Mouse (Mus musculus): Measurements from ENCODE around the gene Coq5. TPM values are rescaled to one million over a fixed set of nuclear protein-coding genes. Genes with fewer than 3 reads are reported as not detected.
A peak's percentile ranks its signal among the peaks of the same experiment; 100 is the strongest.
"Not testable (repeated sequence)": the region's sequence is repeated elsewhere in the genome, so short reads cannot be mapped to it uniquely, and the experiment has no call there.

Coq5 gene
- polyA plus RNA-seq, 1 experiment from 2014 or later: 52.5 TPM

DNA sequence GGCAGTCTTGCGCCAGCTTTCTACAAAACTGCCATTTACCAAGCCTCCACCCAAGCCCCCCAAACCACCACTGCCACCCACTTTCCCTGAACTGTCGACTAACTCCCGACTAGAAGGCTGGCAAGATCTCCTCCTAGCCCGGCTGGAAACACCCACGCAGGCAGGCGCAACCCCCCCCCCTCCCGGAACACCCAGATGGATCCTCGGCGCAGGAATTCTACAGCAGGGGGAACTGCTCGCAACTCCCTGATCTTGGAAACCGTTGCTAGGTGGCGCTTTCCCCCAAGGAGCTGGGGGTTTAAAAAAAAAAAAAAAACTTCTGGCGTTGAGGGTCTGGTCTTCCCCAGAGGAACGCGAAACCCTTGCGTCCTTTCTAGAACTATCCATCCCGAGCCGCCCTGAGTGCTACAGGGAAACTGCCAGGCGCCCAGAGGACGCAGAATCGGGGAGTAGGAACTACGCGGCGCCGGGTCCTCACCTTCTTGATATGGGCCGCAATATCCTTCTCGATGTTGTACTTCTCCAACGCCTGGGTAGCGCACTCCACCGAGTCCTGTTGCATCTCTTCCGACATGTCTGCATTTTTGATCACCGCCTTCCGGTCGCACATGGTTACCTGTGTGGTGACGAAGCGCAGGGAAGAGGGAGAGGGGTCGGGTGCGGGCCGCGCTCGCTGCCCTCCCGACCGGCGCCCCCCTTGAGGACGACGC, 20.7 kb downstream of the Coq5 start:
- Histone ChIP-seq H3K27ac (peak overlapping the region; percentile 90), H3K4me2 (replicated peaks) (peak overlapping the region; percentile 72), H3K4me3 (replicated peaks; ENCODE audit: low read length) (peak overlapping the region; percentile 76), H3K27me3 (ENCODE audit: control insufficient read depth, insufficient read depth, low read length) (no peaks in the 10 kb centered on the region), H3K9ac (peak overlapping the region; percentile 85), H3K9me3 (ENCODE audit: control insufficient read depth, low read length) (no peaks in the 10 kb centered on the region), H3K4me1 (replicated peaks; ENCODE audit: control insufficient read depth, insufficient read depth, low read length) (peaks cover 19% of the 10 kb centered on the region), H3K36me3 (replicated peaks; ENCODE audit: control insufficient read depth, insufficient read depth) (peaks cover 40% of the 10 kb centered on the region)
- DNase-seq (ENCODE audit: low spot score) (peak; percentile 73), ATAC-seq (ENCODE audit: low FRiP score) (peak; percentile 1; the same call in 1 of the 2 replicates)
- WGBS: under 1% methylated on average over 46 of the region's 46 CpGs

DNA sequence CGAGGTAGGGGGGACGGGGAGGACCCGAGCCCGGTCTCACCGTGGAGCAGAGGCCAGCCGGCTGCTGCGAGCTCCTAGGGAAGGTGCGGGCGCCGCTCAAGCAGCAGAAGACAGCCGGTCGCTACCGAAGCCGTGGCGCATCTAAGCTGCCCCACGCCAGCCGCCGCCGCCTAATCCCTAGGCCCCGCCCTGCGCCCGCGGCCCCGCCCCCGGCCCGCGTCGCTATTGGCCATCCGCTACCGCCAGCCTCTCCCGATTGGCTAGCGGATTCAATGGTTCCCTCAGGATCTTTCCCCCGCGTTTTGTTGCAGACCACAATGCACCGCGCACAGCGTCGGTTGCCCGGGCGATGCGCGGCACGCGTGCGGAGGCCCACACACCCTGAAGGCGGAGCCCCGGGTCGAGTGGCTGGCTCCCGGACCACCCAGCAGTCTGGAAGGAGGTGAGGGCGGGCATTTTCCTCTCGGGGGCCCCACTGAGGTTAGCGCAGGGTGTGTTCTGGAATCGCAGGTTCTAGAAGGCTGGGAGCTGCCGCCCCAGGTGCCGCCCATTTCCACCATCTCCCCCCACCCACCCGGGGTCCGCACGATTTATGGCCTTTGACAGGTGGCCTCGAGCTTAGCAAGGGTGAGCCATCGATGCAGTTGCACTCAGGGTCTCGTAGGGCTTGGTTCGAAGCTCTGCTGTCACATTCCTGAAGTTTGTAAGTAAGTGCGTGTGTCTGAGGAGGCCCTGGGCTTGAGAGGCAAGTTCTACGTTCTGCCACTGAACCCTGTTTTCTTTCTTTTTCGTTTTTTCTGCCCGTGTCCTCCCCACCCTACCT, 21.5 kb downstream of the Coq5 start, which contains the start of gene Dynll1:
TSS of gene Dynll1 (minus strand) at position 208 of the 823 bp plus-strand sequence.
- H3K4me3 ChIP-seq (replicated peaks; ENCODE audit: low read length): peak within 1 kb of the TSS; percentile 76
- DNase-seq (ENCODE audit: low spot score) (peak; percentile 100), ATAC-seq (ENCODE audit: low FRiP score) (peak; percentile 97)
- H3K4me2 ChIP-seq (replicated peaks): peak within 1 kb of the TSS; percentile 72
- peaks cover 19% of the 10 kb centered on the region for H3K4me1 ChIP-seq (replicated peaks; ENCODE audit: control insufficient read depth, insufficient read depth, low read length)
- peak within 1 kb of the TSS; percentile 90 for H3K27ac ChIP-seq
- H3K9ac ChIP-seq: peak within 1 kb of the TSS; percentile 85
- under 1% methylated on average over 58 of the region's 66 CpGs for WGBS
- H3K27me3 ChIP-seq (ENCODE audit: control insufficient read depth, insufficient read depth, low read length): no peaks in the 10 kb centered on the region
- no peaks in the 10 kb centered on the region for H3K9me3 ChIP-seq (ENCODE audit: control insufficient read depth, low read length)
- peaks cover 32% of the 10 kb centered on the region for H3K36me3 ChIP-seq (replicated peaks; ENCODE audit: control insufficient read depth, insufficient read depth)

DNA sequence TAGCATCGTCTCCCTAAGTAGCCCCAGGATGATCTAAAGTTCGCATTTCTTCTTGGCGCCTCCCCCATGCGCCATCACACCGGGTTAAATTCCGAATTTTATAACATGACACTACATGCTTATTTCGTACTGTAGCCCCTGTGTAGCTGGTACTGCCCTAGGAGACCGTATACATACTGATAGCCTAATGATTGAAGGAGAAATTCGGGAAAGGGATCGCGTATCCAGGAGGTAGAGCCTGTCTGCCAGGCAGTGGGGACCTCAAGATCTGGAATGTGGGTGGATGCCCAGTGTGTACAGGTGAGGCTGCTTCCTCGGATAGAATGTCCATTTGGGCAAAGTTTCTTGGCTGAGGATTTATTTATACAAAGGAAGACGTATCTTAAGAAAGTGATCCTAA, 22.1 kb downstream of the Coq5 start:
- 33% methylated on average over 13 of the region's 13 CpGs for WGBS
- Histone ChIP-seq H3K9ac (peak overlapping the region; percentile 54), H3K27ac (peak overlapping the region; percentile 60; the same call in 1 of the 2 replicates), H3K4me1 (replicated peaks; ENCODE audit: control insufficient read depth, insufficient read depth, low read length) (peaks cover 19% of the 10 kb centered on the region), H3K9me3 (ENCODE audit: control insufficient read depth, low read length) (no peaks in the 10 kb centered on the region), H3K27me3 (ENCODE audit: control insufficient read depth, insufficient read depth, low read length) (no peaks in the 10 kb centered on the region), H3K4me2 (replicated peaks) (peak overlapping the region; percentile 72), H3K36me3 (replicated peaks; ENCODE audit: control insufficient read depth, insufficient read depth) (peaks cover 26% of the 10 kb centered on the region), H3K4me3 (replicated peaks; ENCODE audit: low read length) (peak overlapping the region; percentile 76)
- DNase-seq (ENCODE audit: low spot score) (no peak), ATAC-seq (ENCODE audit: low FRiP score) (no peak)

DNA sequence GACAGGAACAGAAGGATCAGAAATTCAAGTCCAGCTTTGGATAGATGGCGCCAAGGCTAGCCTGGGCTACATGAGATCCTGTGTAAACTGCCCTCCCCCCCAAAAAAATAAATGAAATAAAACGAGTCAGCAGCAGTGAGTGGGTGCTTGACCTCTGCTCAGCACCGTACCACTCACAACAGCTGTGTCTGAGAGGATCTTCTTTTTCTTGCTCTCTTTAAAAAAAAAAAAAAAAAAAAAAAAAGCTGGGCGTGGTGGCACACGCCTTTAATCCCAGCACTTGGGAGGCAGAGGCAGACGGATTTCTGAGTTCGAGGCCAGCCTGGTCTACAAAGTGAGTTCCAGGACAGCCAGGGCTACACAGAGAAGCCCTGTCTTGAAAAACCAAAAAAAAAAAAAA, 22.7 kb downstream of the Coq5 start:
- H3K4me1 ChIP-seq (replicated peaks; ENCODE audit: control insufficient read depth, insufficient read depth, low read length): peaks cover 19% of the 10 kb centered on the region
- DNase-seq (ENCODE audit: low spot score); H3K9me3 ChIP-seq (ENCODE audit: control insufficient read depth, low read length); H3K27me3 ChIP-seq (ENCODE audit: control insufficient read depth, insufficient read depth, low read length); H3K27ac ChIP-seq; ATAC-seq (ENCODE audit: low FRiP score): not testable (repeated sequence)
- H3K9ac ChIP-seq: peak overlapping the region; percentile 54; the same call in 1 of the 2 replicates
- H3K4me3 ChIP-seq (replicated peaks; ENCODE audit: low read length): peak overlapping the region; percentile 76
- H3K36me3 ChIP-seq (replicated peaks; ENCODE audit: control insufficient read depth, insufficient read depth): peaks cover 20% of the 10 kb centered on the region
- WGBS: 76% methylated on average over 3 of the region's 7 CpGs
- peak overlapping the region; percentile 72 for H3K4me2 ChIP-seq (replicated peaks)

DNA sequence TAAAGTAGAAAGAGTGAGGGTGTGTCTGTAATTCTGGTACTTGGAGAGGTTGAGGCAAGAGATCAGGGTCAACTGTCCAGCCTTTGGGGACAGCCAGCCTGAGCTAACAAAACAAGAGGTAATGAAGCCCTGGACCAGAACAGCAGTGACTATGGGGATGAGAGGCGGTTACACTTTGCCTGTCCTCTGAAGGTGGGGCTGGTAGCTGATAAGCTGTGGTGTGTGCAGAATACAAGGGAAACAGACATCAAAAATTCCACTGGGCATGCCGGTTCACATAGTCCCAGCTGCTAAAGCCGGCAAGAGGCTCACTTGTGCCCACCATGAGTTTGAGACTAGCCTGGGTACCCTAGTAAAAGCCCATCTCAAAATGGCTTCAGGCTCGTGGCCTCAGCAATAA, 32.9 kb downstream of the Coq5 start:
- Histone ChIP-seq H3K9ac (no peak overlapping the region), H3K27ac (no peak overlapping the region), H3K4me3 (replicated peaks; ENCODE audit: low read length) (no peak overlapping the region), H3K4me1 (replicated peaks; ENCODE audit: control insufficient read depth, insufficient read depth, low read length) (peaks cover 10% of the 10 kb centered on the region), H3K4me2 (replicated peaks) (no peak overlapping the region), H3K9me3 (ENCODE audit: control insufficient read depth, low read length) (no peaks in the 10 kb centered on the region), H3K36me3 (replicated peaks; ENCODE audit: control insufficient read depth, insufficient read depth) (no peaks in the 10 kb centered on the region; the same call in 1 of the 2 replicates), H3K27me3 (ENCODE audit: control insufficient read depth, insufficient read depth, low read length) (no peaks in the 10 kb centered on the region)
- ATAC-seq (ENCODE audit: low FRiP score) (no peak), DNase-seq (ENCODE audit: low spot score) (no peak)
- 90% methylated on average over 4 of the region's 4 CpGs for WGBS

DNA sequence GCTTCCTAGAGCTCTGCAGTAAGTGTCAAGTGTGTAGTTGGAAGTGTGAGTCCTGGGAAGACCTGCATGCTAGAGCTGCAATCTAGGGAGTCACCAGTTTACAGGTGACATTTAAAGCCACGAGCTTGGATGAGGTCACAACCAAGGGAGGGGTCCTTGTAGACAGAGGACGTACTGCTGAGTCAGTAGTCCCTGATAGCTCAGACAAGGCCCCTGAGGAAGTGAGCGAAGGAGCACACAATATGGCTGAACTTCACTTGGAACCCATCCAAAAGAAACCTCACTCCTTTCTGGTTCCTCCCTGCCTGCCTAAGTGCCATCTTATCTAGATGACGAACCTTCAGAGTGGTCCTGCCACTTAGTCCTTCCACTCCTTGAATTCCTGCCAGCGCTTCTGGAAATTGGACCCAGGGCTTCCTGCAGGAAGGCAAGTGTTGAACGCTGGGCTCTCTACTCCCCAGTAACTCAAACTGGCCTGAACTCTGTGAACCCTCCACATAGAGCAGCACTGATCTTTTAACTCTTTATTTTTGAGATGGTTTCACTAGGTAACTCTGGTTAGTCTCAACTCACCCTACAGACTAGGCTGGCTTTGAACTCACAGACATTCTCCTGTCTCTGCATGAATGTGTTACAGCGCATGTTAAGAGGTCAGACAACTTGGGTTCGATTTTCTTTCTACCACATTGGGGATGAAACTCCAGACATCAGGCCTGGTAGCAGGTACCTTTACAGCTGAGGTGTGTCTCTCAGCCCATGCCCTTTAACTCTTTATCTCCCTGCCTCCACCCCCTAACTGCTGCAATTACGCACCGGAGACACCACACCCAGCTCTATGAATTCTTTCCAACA, 33.6 kb downstream of the Coq5 start:
- no peak for ATAC-seq (ENCODE audit: low FRiP score)
- no peak overlapping the region for H3K9ac ChIP-seq
- H3K36me3 ChIP-seq (replicated peaks; ENCODE audit: control insufficient read depth, insufficient read depth): no peaks in the 10 kb centered on the region; the same call in 1 of the 2 replicates
- WGBS: 80% methylated on average over 10 of the region's 10 CpGs
- H3K4me3 ChIP-seq (replicated peaks; ENCODE audit: low read length): no peak overlapping the region
- H3K27me3 ChIP-seq (ENCODE audit: control insufficient read depth, insufficient read depth, low read length): no peaks in the 10 kb centered on the region
- no peak overlapping the region for H3K27ac ChIP-seq
- DNase-seq (ENCODE audit: low spot score): no peak
- H3K4me2 ChIP-seq (replicated peaks): no peak overlapping the region
- no peaks in the 10 kb centered on the region for H3K9me3 ChIP-seq (ENCODE audit: control insufficient read depth, low read length)
- peaks cover 17% of the 10 kb centered on the region for H3K4me1 ChIP-seq (replicated peaks; ENCODE audit: control insufficient read depth, insufficient read depth, low read length)

DNA sequence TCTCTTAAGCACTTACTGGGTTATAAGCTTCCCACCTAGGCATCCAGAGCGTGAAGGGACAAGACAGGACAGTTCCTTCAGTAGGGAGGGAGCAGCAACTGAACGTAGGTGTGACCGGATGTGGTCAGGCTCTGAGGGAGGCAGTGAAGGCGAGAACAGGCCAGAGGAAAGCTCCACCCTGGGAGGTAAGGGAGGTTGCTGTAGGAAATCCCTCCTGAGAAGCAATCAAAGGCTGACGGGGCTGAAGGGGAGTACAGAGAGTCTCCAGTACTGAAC, 34.1 kb downstream of the Coq5 start:
- no peak overlapping the region for H3K9ac ChIP-seq
- ATAC-seq (ENCODE audit: low FRiP score) (no peak), DNase-seq (ENCODE audit: low spot score) (no peak)
- no peak overlapping the region for H3K4me2 ChIP-seq (replicated peaks)
- no peaks in the 10 kb centered on the region for H3K9me3 ChIP-seq (ENCODE audit: control insufficient read depth, low read length)
- H3K36me3 ChIP-seq (replicated peaks; ENCODE audit: control insufficient read depth, insufficient read depth): no peaks in the 10 kb centered on the region; the same call in 1 of the 2 replicates
- no peaks in the 10 kb centered on the region for H3K27me3 ChIP-seq (ENCODE audit: control insufficient read depth, insufficient read depth, low read length)
- H3K4me3 ChIP-seq (replicated peaks; ENCODE audit: low read length): no peak overlapping the region
- 47% methylated on average over 5 of the region's 5 CpGs for WGBS
- peaks cover 22% of the 10 kb centered on the region for H3K4me1 ChIP-seq (replicated peaks; ENCODE audit: control insufficient read depth, insufficient read depth, low read length)
- no peak overlapping the region for H3K27ac ChIP-seq

DNA sequence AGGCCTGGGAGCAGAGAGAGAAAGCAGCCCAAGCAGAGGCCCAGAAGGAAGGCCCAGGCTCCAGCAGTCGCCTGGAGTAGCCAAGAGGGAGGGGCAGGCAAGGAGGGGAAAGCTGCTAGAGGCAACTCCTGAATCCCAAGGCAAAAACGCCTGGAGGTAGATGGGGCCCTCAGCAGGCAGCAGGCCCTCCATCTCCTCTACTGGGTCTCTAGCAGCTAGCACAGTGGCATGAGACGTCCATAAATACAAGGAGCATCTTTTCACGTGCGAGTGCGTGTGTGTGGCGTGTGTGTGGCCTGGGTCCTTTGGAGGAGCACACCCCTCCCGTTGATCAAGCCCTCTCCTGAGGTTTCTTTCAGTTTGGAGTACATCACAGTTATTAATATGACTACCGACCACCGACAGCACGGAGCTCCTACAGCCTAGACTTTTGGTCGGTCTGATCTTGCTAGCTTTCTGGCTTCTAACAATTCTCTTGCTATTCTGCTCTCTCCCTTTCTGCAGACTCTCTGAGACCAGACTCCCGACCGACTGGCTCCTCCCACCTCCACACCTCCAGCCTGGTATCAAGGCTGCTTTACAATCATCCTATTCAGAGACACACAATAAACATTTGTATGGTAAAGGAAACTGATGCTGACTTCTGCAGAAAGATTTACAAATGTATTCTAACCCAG, 37.6 kb downstream of the Coq5 start:
- ATAC-seq (ENCODE audit: low FRiP score) (0 out of 2 replicates have a peak, but pooled peaks have one; percentile 39), DNase-seq (ENCODE audit: low spot score) (no peak)
- Histone ChIP-seq H3K4me1 (replicated peaks; ENCODE audit: control insufficient read depth, insufficient read depth, low read length) (peaks cover 27% of the 10 kb centered on the region), H3K4me3 (replicated peaks; ENCODE audit: low read length) (no peak overlapping the region), H3K4me2 (replicated peaks) (0 out of 2 replicates have a peak overlapping the region, but pooled peaks have one; percentile 8), H3K27me3 (ENCODE audit: control insufficient read depth, insufficient read depth, low read length) (no peaks in the 10 kb centered on the region), H3K27ac (peak overlapping the region; percentile 81), H3K9me3 (ENCODE audit: control insufficient read depth, low read length) (no peaks in the 10 kb centered on the region), H3K9ac (peak overlapping the region; percentile 45), H3K36me3 (replicated peaks; ENCODE audit: control insufficient read depth, insufficient read depth) (no peaks in the 10 kb centered on the region)
- WGBS: 2% methylated on average over 14 of the region's 14 CpGs

All from hindbrain, embryonic 14.5 days (tissue).